Mouse (Mus musculus): ENCODE measurements around the gene Abcc10.

Gene Abcc10

GRCm38 (mm10) chr17:46285407-46285806, 42.7 kb downstream of the Abcc10 start:
- no peak for DNase-seq (ENCODE audit: low read depth, low spot score)

DNA sequence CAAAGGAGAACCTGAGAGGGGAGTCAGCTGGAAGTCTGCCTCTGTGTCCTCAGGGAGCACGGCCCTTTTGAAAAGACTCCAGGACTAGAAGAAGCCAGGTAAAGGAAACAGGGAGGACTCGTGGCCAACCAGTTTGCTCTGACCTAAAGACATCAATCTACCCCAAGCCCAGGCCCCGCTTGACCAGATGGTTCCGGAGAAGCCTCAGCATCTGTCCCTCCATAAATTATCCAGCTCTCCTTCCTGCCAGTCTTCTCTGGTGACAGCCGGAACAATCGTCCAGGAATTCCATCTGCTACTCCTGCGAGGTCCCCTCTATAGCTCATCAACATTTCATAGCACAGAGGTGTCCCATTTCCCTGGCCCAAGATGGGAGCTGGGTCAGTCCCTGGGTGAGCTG, 43.5 kb downstream of the Abcc10 start:
- DNase-seq (ENCODE audit: low read depth, low spot score): no peak

DNA sequence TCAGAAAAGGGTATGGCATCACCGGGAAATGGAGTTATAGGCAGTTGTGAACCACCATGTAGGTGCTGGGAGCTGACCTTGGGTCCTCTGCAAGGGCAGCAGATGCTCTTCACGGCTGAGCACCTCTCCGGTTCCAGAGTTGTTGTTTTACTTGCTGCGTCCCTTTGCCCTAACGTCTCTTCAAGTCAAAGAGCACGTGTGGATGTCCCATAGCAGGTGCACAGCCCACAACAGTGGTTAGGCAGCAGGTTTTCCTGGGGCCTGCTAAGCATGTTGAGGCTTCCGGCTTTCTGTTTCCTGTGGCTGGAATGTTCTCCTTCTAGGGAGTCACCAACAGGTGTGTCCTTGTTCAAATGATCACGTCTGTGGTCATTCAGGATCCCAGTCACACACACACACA, 44.2 kb downstream of the Abcc10 start:
- no peak for DNase-seq (ENCODE audit: low read depth, low spot score)

DNA sequence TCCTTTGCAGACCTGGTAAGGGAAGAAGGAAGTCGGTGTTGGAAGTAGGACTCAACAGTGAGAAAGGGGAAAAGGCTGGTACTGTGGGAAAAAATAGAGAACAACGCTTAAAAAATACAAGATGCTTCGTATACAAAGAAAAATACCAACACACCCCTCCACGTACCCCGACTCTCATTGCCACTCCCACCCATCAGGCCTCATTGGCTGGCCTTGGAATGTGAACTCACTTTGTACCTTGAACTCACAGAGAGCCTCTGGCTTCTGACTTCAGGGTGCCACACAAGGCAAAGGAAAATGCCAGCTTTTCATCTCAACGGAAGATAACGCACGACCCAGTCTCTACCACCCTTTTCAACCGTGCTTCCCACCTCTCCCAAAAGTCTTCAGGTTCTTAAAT, 45.0 kb downstream of the Abcc10 start:
- no peak for DNase-seq (ENCODE audit: low read depth, low spot score)

DNA sequence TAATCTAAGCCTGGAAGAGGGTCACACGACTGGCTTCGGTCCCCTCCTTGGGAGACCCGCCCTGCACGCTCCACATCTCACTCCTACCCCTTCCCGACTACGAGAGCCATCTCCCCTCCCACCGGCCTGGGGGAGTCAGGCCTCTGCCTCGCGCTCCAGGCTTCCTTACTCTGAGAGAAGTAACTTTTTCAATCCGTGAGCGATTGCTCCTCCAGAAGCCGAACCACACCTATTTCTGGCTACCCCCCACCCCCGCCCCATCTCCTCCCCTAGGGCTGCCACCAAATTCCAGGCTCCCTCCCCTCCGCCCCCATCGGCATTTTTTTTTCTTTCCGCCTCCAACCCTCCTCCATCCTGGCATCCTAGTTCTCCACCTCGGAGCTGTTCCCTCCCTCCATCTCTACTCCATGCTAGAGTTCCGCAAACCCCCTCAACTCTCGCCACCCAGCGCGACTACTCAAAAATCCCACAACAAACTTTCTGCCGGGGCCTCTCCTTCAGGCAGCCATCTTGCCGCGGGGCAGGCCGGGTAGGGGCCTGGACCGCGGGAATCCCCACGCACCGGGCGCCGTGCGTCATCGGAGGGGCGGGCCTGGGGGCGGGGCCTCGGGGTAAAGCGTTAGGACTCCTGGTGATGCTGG, 45.5 kb downstream of the Abcc10 start, which contains the start of gene Tjap1:
Gene Tjap1, minus strand, starts transcription at position 544 of the 641 bp plus-strand sequence.
- DNase-seq (ENCODE audit: low read depth, low spot score): peak; percentile 90

GRCm38 (mm10) chr17:46278011-46278765, 50.0 kb downstream of the Abcc10 start:
- no peak for DNase-seq (ENCODE audit: low read depth, low spot score)

- no peak for DNase-seq (ENCODE audit: low read depth, low spot score)
Measured at GRCm38 (mm10) chr17:46277586-46277985, 50.6 kb downstream of the Abcc10 start.

- no peak for DNase-seq (ENCODE audit: low read depth, low spot score)
Measured at GRCm38 (mm10) chr17:46275506-46275905, 52.6 kb downstream of the Abcc10 start.

- no peak for DNase-seq (ENCODE audit: low read depth, low spot score)
Measured at GRCm38 (mm10) chr17:46275034-46275433, 53.1 kb downstream of the Abcc10 start.

GRCm38 (mm10) chr17:46274465-46274864, 53.7 kb downstream of the Abcc10 start:
- no peak for DNase-seq (ENCODE audit: low read depth, low spot score)

- no peak for DNase-seq (ENCODE audit: low read depth, low spot score)
Measured at GRCm38 (mm10) chr17:46273803-46274236, 54.3 kb downstream of the Abcc10 start.

GRCm38 (mm10) chr17:46272675-46273074, 55.5 kb downstream of the Abcc10 start:
- no peak for DNase-seq (ENCODE audit: low read depth, low spot score)

- DNase-seq (ENCODE audit: low read depth, low spot score): no peak
Measured at GRCm38 (mm10) chr17:46272058-46272457, 56.1 kb downstream of the Abcc10 start.

DNA sequence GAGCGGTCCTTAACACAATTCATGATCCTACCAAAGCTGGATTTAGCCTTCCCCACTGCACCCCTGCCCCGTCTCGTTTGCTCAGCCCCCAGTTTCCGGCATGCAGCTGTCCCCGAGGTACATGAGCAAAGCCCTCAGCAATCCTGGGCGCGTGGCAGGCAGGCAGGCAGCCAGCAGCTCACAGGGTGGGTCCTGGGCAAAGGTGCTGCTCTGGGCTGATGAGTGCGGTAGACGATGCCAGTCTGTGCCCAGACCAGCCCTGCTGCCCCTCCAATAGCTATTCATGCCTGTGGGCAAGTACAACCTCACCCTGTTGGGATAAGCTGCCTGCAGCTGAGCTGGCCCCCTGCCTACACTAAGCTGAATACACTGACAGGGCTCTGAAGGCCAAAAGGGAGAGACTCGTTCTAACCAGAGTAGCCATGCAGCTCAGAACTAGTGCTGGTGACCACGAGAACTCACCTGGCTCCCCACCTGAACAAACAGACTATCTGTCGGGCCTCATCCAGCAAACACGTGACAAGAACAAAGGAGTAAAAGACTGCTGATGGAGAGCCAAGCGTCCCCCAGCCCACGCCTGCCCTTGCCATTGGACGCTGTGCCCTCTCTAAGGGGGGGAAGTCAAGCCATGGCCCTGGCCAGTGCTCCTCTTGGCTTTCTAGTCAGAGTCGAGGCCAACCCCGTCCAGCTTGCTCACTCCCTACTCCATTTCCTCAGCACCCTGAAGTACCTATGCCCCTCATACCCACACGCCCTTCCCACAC, 58.2 kb downstream of the Abcc10 start:
- no peak for DNase-seq (ENCODE audit: low read depth, low spot score)

- no peak for DNase-seq (ENCODE audit: low read depth, low spot score)
Measured at GRCm38 (mm10) chr17:46268026-46268720, 60.0 kb downstream of the Abcc10 start.

GRCm38 (mm10) chr17:46267511-46267910, 60.6 kb downstream of the Abcc10 start:
- DNase-seq (ENCODE audit: low read depth, low spot score): no peak

DNA sequence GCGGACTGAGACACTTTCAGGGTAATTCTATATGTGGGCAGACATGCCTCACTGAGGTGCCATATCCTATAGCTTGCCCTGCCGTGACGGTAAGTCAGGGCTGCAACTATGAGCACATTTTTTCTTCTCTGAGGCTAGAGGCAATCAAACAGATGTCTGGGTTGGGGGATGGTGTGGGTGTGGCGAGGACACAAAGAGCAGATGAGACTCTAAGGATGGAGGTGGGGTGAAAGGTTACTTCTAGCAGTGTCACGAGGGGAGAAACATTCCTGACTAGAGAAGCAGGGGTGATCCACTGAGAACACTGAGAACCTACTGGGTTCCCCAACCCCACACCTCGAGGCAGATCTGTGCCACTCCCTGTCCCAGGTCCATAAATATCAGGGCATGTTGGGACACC, 61.2 kb downstream of the Abcc10 start:
- DNase-seq (ENCODE audit: low read depth, low spot score): no peak

DNA sequence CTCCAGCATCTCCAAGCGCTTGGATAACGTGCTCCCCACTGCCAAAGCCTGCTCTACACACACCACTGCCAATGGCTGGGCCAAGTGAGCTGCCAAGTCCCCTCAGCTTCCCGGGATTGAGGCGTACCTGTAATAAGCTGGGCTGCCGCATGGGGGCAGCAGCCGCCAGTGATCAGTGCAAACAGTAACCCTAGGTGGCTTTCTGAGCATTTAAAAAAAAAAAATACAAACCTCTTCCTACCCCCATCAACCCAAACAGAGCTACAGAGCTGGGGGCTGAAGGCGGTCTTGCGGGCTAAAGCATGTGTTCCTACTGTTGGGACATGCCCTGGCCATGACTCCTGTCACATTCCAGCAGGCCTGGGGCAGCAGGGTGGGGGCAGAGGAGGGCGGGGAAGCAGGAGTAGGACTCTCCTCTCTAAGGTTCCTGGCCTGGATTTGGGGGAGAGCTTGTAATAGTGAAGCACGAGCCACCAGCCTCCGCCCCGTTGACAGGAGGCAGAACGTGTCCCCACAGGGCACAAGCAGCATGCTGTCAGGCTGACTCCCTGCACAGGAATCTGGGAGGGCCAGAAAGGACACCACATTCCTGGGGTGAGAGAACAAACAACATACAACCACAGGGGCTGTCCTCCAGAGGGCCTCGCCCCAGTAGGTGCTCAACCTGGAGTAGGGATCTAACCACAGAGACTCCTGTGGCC, 62.1 kb downstream of the Abcc10 start:
- peak; percentile 71 for DNase-seq (ENCODE audit: low read depth, low spot score)

DNA sequence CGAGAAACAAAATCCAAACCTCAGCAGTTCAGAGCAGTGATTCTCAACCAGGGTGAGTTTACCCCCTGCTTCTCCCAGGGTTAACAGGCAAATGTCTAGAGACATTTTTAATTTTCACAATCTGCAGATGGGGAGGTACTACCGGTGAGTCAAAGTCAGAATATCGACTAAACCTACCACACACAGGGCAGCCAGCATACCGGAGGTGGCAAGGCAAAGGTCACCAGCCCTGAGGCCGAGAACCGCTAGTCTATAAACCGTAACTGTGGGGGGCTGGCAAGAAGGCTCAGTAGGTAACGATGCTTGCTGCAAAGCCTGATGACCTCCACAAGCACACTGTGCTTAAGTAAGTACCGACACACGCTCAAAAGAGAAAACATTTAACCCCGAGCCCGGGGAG, 62.6 kb downstream of the Abcc10 start:
- no peak for DNase-seq (ENCODE audit: low read depth, low spot score)

DNA sequence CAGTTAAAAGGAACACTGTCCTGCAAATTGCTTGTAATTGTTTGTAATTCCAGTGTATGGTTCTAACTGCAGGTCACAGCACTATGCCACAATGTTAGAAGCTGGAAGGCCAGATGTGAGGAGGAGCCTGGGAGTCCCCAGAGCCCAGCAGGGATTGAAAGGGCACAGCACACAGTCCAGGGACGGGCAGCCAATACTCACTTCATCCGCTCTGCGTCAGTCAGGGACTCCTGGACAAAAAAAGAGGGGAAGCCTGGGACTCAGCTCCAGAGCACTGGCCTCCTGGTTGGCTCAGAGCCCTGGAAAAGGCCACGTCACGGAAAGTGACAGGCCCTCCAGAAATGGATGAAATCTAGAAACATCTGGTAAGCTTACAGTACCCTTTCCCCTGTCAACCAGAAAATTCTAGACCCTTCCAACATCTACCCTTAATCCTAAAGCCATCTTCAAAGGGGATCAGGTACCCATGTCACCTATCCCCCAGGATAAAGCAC, 65.9 kb downstream of the Abcc10 start:
- DNase-seq (ENCODE audit: low read depth, low spot score): no peak

GRCm38 (mm10) chr17:46259675-46260074, 68.5 kb downstream of the Abcc10 start:
- DNase-seq (ENCODE audit: low read depth, low spot score): no peak
